Mouse (Mus musculus) erythroblast, embryonic 14.5 days (primary cell): Measurements from ENCODE around the gene Eps8l3.

Source experiments
- GATA1 ChIP-seq: IDR thresholded peaks from 2 replicates; pipeline ENCODE4 v1.6.1; 2012; ENCODE audit warnings: low read length, inconsistent platforms, mixed read lengths
- TAL1 ChIP-seq: IDR thresholded peaks from 3 replicates; pipeline ENCODE4 v1.6.1; 2012; ENCODE audit warnings: low read length, inconsistent platforms, mixed read lengths

DNA sequence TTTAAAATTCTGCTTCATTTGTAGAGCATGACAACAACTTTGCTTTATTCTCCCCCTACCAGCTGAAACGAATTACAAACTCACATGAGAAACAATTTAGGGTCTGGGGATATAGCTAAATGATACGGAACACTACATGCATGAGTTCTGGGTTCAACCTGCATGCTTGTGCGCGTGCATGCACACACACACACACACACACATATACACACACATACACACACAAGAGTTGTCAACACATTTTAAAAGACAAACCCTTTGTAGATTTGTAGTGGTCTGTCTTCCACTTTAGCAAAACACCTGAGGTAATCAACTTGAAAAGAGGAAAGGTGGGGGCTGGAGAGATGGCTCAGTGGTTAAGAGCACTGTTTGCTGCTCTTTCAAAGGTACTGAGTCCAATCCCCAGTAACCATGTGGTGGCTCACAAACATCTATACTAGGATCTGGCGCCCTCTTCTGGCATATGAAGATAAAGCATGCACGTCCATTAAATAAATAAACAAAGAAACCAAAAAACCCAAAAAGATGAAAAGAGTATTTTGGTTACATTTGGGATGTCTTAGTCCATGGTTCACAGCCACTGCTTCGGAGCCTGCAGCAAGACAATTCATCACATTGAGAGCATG lies 40.9 kb downstream of the Eps8l3 start:
- TF ChIP-seq TAL1 (no peak), GATA1 (no peak)
